Mouse (Mus musculus): ENCODE data around the gene Btbd9. TPM values are rescaled to one million over a fixed set of nuclear protein-coding genes. Genes with fewer than 3 reads are reported as not detected.
A peak's percentile ranks its signal among the peaks of the same experiment; 100 is the strongest.

Btbd9 gene
- polyA plus RNA-seq, 1 experiment from 2014 or later: 40.6 TPM

- Histone ChIP-seq H3K4me2 (replicated peaks; ENCODE audit: low read depth, low read length) (no peak overlapping the region), H3K36me3 (ENCODE audit: insufficient read depth, low read length) (peaks cover 16% of the 10 kb centered on the region; the same call in 1 of the 2 replicates), H3K4me3 (ENCODE audit: low read depth, low read length) (no peak overlapping the region), H3K27ac (ENCODE audit: low read length) (no peak overlapping the region), H3K27me3 (replicated peaks; ENCODE audit: insufficient read depth, low read length) (no peaks in the 10 kb centered on the region), H3K9me3 (ENCODE audit: low read length) (no peaks in the 10 kb centered on the region), H3K9ac (replicated peaks; ENCODE audit: low read depth) (no peak overlapping the region), H3K4me1 (ENCODE audit: insufficient read depth, low read depth, low read length) (no peaks in the 10 kb centered on the region)
- DNase-seq (ENCODE audit: low spot score) (no peak), ATAC-seq (no peak)
- 74% methylated on average over 5 of the region's 5 CpGs for WGBS
- TF ChIP-seq EP300 (IDR thresholded peaks at IDR 0.05) (no peak), CTCF (IDR thresholded peaks at IDR 0.05) (no peak)
These were observed 362.9 kb downstream of the Btbd9 start for GRCm38 (mm10) chr17:30213371-30213770.

GRCm38 (mm10) chr17:30212647-30213046 is 363.6 kb downstream of the Btbd9 start:
- H3K27ac ChIP-seq (ENCODE audit: low read length): no peak overlapping the region
- DNase-seq (ENCODE audit: low spot score): peak; percentile 53
- no peak for TF ChIP-seq CTCF (IDR thresholded peaks at IDR 0.05)
- no peak for TF ChIP-seq EP300 (IDR thresholded peaks at IDR 0.05)
- peaks cover 16% of the 10 kb centered on the region; the same call in 1 of the 2 replicates for H3K36me3 ChIP-seq (ENCODE audit: insufficient read depth, low read length)
- WGBS: 61% methylated on average over 12 of the region's 12 CpGs
- H3K4me1 ChIP-seq (ENCODE audit: insufficient read depth, low read depth, low read length): no peaks in the 10 kb centered on the region
- H3K27me3 ChIP-seq (replicated peaks; ENCODE audit: insufficient read depth, low read length): no peaks in the 10 kb centered on the region
- no peaks in the 10 kb centered on the region for H3K9me3 ChIP-seq (ENCODE audit: low read length)
- no peak overlapping the region for H3K9ac ChIP-seq (replicated peaks; ENCODE audit: low read depth)
- H3K4me2 ChIP-seq (replicated peaks; ENCODE audit: low read depth, low read length): no peak overlapping the region
- H3K4me3 ChIP-seq (ENCODE audit: low read depth, low read length): no peak overlapping the region
- ATAC-seq: peak; percentile 58

- no peak overlapping the region for H3K4me2 ChIP-seq (replicated peaks; ENCODE audit: low read depth, low read length)
- TF ChIP-seq EP300 (IDR thresholded peaks at IDR 0.05): no peak
- no peak for TF ChIP-seq CTCF (IDR thresholded peaks at IDR 0.05)
- peaks cover 16% of the 10 kb centered on the region; the same call in 1 of the 2 replicates for H3K36me3 ChIP-seq (ENCODE audit: insufficient read depth, low read length)
- WGBS: 93% methylated on average over 6 of the region's 6 CpGs
- no peaks in the 10 kb centered on the region for H3K4me1 ChIP-seq (ENCODE audit: insufficient read depth, low read depth, low read length)
- ATAC-seq: no peak
- no peak overlapping the region for H3K27ac ChIP-seq (ENCODE audit: low read length)
- H3K27me3 ChIP-seq (replicated peaks; ENCODE audit: insufficient read depth, low read length): no peaks in the 10 kb centered on the region
- H3K9ac ChIP-seq (replicated peaks; ENCODE audit: low read depth): no peak overlapping the region
- no peaks in the 10 kb centered on the region for H3K9me3 ChIP-seq (ENCODE audit: low read length)
- DNase-seq (ENCODE audit: low spot score): no peak
- H3K4me3 ChIP-seq (ENCODE audit: low read depth, low read length): no peak overlapping the region
These were observed 365.4 kb downstream of the Btbd9 start for GRCm38 (mm10) chr17:30210936-30211335.

- Histone ChIP-seq H3K36me3 (ENCODE audit: insufficient read depth, low read length) (peaks cover 16% of the 10 kb centered on the region; the same call in 1 of the 2 replicates), H3K9me3 (ENCODE audit: low read length) (no peaks in the 10 kb centered on the region), H3K4me2 (replicated peaks; ENCODE audit: low read depth, low read length) (no peak overlapping the region), H3K4me1 (ENCODE audit: insufficient read depth, low read depth, low read length) (no peaks in the 10 kb centered on the region), H3K27ac (ENCODE audit: low read length) (no peak overlapping the region), H3K9ac (replicated peaks; ENCODE audit: low read depth) (no peak overlapping the region), H3K27me3 (replicated peaks; ENCODE audit: insufficient read depth, low read length) (no peaks in the 10 kb centered on the region), H3K4me3 (ENCODE audit: low read depth, low read length) (no peak overlapping the region)
- no peak for DNase-seq (ENCODE audit: low spot score)
- ATAC-seq: no peak
- TF ChIP-seq CTCF (IDR thresholded peaks at IDR 0.05) (no peak), EP300 (IDR thresholded peaks at IDR 0.05) (no peak)
- 88% methylated on average over 8 of the region's 8 CpGs for WGBS
These were observed 366.0 kb downstream of the Btbd9 start for GRCm38 (mm10) chr17:30210262-30210661.

- peaks cover 5% of the 10 kb centered on the region; the same call in 1 of the 2 replicates for H3K4me1 ChIP-seq (ENCODE audit: insufficient read depth, low read depth, low read length)
- 87% methylated on average over 17 of the region's 17 CpGs for whole genome bisulfite sequencing
- H3K27me3 ChIP-seq (replicated peaks; ENCODE audit: insufficient read depth, low read length): no peaks in the 10 kb centered on the region
These were observed 371.0 kb downstream of the Btbd9 start for GRCm38 (mm10) chr17:30205062-30205825.

GRCm38 (mm10) chr17:30200283-30200682 is 376.0 kb downstream of the Btbd9 start:
- DNase-seq (ENCODE audit: low spot score) (no peak), ATAC-seq (0 out of 2 replicates have a peak, but pooled peaks have one; percentile 8)
- Histone ChIP-seq H3K9ac (replicated peaks; ENCODE audit: low read depth) (no peak overlapping the region), H3K4me3 (ENCODE audit: low read depth, low read length) (no peak overlapping the region), H3K4me1 (ENCODE audit: insufficient read depth, low read depth, low read length) (peaks cover 26% of the 10 kb centered on the region; the same call in 1 of the 2 replicates), H3K36me3 (ENCODE audit: insufficient read depth, low read length) (no peaks in the 10 kb centered on the region), H3K9me3 (ENCODE audit: low read length) (no peaks in the 10 kb centered on the region), H3K27ac (ENCODE audit: low read length) (no peak overlapping the region), H3K4me2 (replicated peaks; ENCODE audit: low read depth, low read length) (no peak overlapping the region), H3K27me3 (replicated peaks; ENCODE audit: insufficient read depth, low read length) (no peaks in the 10 kb centered on the region)
- TF ChIP-seq CTCF (IDR thresholded peaks at IDR 0.05) (no peak), EP300 (IDR thresholded peaks at IDR 0.05) (no peak)
- 50% methylated on average over 4 of the region's 4 CpGs for WGBS

More at GRCm38 (mm10) chr17:30205062-30205825, 371.0 kb downstream of the Btbd9 start:
- TF ChIP-seq CTCF (IDR thresholded peaks at IDR 0.05) (no peak), EP300 (IDR thresholded peaks at IDR 0.05) (no peak)
- Histone ChIP-seq H3K9me3 (ENCODE audit: low read length) (no peaks in the 10 kb centered on the region), H3K9ac (replicated peaks; ENCODE audit: low read depth) (no peak overlapping the region), H3K4me3 (ENCODE audit: low read depth, low read length) (no peak overlapping the region), H3K36me3 (ENCODE audit: insufficient read depth, low read length) (peaks cover 16% of the 10 kb centered on the region; the same call in 1 of the 2 replicates), H3K27ac (ENCODE audit: low read length) (no peak overlapping the region), H3K4me2 (replicated peaks; ENCODE audit: low read depth, low read length) (no peak overlapping the region)
- ATAC-seq (no peak), DNase-seq (ENCODE audit: low spot score) (no peak)
